Mouse (Mus musculus) cerebellum, postnatal 25 days (tissue): ENCODE measurements around the gene Ankrd55.
A peak's percentile ranks its signal among the peaks of the same experiment; 100 is the strongest.
"Not testable (repeated sequence)": the region's sequence is repeated elsewhere in the genome, so short reads cannot be mapped to it uniquely, and the experiment has no call there.

Experiments used
- DNase-seq, 2 experiments: peaks; one replicate each; pipeline ENCODE4 v3.0.0; 2021; ENCODE audit warnings: mixed read lengths in 2 of 2

Ankrd55 gene

DNA sequence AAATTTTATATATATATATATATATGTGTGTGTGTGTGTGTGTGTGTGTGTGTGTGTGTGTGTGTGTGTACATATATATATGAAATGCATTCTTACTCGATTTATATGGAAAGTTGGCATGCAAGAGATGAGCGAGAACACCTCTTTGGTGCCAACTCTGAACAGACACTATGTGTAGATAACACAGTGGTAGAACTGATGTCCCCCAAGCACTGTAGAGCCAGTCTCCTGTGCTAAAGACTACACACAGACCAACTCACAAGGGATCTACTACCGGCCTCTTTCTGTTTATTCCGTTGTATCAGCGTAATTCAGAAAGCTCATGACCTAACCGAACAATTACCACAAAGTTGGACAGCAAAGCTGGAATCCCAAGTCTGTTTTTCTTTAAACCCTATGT is 6.2 kb downstream of the Ankrd55 start:
- DNase-seq = no peak

DNA sequence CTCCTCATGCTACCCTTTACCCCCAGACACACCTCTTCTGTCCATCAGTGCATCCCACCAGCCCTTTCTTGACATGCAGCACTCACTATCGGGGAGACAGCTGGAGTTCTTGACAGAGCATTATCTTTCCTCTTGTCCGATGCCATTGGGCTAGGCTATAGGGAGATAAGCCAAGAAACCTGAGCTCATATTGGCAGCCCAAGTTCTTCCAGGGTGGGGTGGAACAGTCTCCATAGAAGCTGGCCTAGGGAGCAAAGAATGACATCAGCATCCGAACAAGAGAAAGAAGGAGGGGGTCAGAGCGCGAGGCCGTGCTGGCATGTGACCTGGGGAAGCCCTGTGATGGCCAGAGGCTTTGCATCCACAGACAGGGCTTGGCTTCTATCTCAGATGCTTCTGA is 9.5 kb downstream of the Ankrd55 start:
- no peak for DNase-seq

- DNase-seq = no peak
Observed at GRCm38 (mm10) chr13:112303429-112303828, 15.2 kb downstream of the Ankrd55 start.

DNA sequence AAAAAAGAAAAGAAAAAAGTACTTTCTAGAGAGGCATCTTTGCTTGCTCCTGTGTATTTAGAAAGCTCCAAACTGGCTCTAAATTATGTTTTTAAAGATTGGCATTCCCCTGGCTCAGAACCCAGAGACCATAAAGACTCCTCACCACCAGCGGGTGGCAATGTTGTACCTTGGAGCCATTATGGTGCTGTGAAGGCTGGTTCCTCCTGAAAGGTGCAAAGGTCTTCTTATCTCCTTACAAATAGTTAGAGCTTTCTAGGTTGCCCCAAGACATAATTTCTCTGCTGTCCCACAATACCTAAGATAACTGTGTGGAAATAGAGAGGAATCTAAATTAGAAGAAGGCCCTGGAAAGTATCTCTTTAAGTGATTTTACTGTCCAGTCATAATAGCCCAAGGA is 20.4 kb downstream of the Ankrd55 start:
- peak in 1 of 2 experiments; percentile 23 for DNase-seq

- DNase-seq = not testable (repeated sequence)
Observed at GRCm38 (mm10) chr13:112311611-112312010, 23.4 kb downstream of the Ankrd55 start.

GRCm38 (mm10) chr13:112315442-112315841 is 27.2 kb downstream of the Ankrd55 start:
- DNase-seq = no peak

DNA sequence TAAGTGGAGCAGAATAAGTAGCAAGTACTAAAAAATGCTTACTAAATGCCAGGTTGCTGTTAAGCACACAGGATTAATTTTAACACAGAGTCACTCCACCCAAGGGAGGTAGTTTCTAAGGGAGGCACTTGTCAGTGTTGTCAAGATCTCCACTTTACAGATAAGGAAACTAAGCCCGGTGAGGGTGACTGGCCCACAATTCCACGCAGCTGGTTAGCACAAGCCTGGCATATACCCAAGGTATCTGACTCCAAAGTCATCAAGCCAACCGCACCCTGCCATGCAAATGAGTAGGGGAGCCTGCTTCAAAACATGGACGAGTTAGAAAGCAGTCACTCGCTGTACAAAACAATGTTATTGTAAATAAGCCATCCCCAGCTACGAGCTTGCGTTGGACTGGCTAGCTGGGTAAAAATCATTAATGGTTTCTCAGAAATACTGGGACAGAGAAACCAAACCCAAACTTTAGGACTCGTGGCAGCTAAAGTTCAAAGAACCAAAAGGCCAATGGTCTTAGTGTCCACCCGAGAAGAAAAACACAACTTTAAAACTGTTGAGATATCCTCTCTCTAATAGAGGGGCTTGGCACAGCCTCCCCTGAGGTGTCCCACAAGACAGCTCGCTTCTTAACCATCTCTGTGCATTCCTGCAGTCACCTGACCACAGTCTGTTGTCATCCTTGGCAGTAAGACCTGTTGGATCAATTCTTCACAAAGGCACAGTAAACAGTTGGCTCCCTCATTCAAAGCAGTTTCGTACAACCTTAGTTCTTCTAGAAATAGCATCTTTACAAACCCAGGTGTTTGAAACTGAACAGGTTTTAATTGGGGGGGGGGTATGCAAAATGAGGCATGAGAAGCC is 28.6 kb downstream of the Ankrd55 start:
- no peak for DNase-seq

- no peak for DNase-seq
Observed at GRCm38 (mm10) chr13:112318124-112318523, 29.9 kb downstream of the Ankrd55 start.

GRCm38 (mm10) chr13:112323591-112324266 is 35.5 kb downstream of the Ankrd55 start:
- no peak for DNase-seq

GRCm38 (mm10) chr13:112325126-112325525 is 36.9 kb downstream of the Ankrd55 start:
- DNase-seq = no peak

DNA sequence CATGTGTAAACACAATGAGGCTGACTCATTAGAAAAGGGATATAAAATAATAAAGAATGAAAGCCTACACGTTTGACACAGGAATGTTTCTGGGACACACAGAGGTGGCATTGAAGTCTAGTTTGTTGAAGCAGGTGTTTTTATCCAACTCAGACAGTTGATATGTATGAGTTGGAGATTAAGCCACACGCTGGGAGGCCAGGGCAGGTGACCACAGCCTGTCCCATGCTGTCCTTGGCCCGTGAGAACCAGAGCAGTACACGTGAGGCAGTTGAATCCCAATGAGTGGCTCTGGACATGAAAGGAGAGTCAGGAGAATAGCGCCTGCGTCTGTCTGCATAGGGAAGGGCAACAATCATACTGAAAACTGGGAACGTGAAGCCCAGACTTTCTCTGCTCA is 38.2 kb downstream of the Ankrd55 start:
- no peak for DNase-seq

GRCm38 (mm10) chr13:112326977-112327376 is 38.7 kb downstream of the Ankrd55 start:
- no peak for DNase-seq

DNA sequence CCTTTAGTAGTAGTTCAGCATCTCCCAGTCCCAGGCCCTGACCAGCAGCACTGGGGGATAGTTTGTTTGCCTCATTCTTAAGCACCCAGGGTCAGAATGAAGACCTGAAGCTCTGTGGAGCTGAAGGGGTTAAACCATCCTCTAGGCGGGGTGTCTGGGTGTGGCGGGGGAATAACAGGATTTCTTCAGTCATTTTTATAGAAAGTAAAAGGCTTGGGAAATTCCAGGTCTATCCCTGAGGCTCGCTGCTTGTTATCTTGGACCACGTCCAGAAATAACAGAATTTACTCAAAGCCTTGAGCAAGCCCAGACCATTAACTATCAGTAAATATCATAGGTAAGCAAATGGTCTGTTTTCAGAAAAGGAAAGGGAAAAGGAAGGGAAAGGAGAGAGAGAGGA is 39.3 kb downstream of the Ankrd55 start:
- DNase-seq = no peak

GRCm38 (mm10) chr13:112330257-112330656 is 42.0 kb downstream of the Ankrd55 start:
- no peak for DNase-seq

- DNase-seq = no peak
Observed at GRCm38 (mm10) chr13:112330919-112331681, 42.8 kb downstream of the Ankrd55 start.

DNA sequence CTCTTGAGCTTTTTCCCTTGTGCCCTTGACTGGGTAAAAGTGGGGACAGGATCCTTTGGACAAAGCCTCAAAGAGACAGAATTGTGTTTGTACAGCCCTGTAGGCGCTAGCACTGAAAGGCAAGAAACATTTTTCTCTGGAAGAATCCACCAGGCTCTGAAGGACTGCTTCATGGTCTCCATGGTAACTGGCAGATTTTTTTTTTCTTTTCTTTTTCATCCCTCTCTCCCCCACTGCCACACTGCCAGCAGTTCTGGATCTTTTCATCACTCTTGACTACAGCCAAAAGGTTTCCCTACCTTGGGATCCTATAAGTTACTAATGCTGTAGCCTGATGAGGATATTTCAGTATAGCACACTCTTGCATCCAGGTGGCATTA is 43.4 kb downstream of the Ankrd55 start:
- no peak for DNase-seq

- no peak for DNase-seq
Observed at GRCm38 (mm10) chr13:112335531-112335930, 47.3 kb downstream of the Ankrd55 start.

DNA sequence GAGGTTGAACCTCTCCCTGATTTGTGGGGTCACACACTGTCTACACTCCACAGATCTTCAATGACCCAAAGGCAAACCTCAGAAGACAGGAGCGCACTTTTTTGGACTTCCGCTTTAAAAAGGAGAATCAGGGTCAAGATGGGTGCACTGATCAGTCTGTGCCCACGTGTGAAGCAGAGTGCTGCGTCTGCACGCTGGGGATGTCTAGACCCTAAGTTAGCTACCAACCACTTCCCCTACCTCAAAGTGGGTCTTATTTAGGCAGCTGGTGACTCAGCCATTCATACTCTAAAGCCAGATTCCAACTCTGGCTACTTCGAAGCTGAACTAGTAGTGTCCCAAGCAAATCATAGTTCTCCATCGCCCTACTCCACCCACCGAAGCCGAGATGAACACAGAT is 48.9 kb downstream of the Ankrd55 start:
- DNase-seq = no peak

GRCm38 (mm10) chr13:112340205-112340604 is 52.0 kb downstream of the Ankrd55 start:
- DNase-seq = no peak

DNA sequence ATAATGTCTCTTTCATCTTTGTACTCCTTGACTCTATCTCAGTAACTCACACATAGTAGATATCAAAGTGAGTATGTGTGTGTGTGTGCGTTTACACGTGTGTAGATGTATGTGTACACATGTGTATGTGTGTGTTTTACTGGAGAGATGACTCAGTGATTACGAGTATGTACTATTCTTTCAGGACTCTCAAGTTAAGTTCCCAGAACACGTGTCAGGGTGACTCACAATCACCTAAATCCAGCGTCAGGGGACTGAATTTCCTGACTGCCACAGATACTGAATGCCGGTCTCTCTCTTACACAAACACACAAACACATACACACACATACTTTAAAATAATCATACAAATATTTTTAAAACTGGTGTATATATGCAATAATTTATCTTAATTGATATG is 52.5 kb downstream of the Ankrd55 start:
- DNase-seq = no peak

GRCm38 (mm10) chr13:112342971-112343627 is 54.8 kb downstream of the Ankrd55 start:
- no peak for DNase-seq

DNA sequence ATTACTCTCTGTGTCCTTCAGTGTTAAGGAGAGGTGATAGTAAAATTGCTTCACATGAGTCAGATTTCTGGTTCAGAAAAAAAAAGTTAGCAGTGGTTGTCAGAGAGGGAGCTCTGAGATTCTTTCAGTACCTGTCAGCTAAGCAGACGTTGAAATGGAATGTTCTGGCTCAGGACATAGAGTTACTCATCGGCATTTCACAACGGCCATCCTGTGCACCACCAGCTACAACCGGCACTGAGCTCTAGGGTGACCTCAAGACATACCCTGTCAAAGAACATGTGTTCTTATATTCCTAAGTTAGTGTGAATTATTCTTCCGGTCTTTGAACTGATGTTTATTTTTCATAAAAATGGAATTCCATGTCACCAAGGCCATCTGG is 55.4 kb downstream of the Ankrd55 start:
- no peak for DNase-seq

- no peak for DNase-seq
Observed at GRCm38 (mm10) chr13:112344270-112344864, 56.1 kb downstream of the Ankrd55 start.
